Mouse (Mus musculus): ENCODE results near the gene Efhd1. TPM values are rescaled to one million over a fixed set of nuclear protein-coding genes. Genes with fewer than 3 reads are reported as not detected.

Efhd1 gene
- total and polyA plus RNA-seq, 3 experiments: 0.15 TPM; not detected in 2

GRCm38 (mm10) chr1:87274134-87274533 lies 10.0 kb downstream of the Efhd1 start:
- DNase-seq (ENCODE audit: low read depth, low spot score): no peak
- no peak for TF ChIP-seq ZMIZ1 (IDR thresholded peaks at IDR 0.05; ENCODE audit: low read depth, low read length)
- TF ChIP-seq TBP (IDR thresholded peaks at IDR 0.05; ENCODE audit: low read depth, low read length): no peak
- TF ChIP-seq NELFE (IDR thresholded peaks at IDR 0.05; ENCODE audit: low read depth, low read length): no peak
- no peak for TF ChIP-seq MYC (IDR thresholded peaks at IDR 0.05; ENCODE audit: low read depth, low read length)
- Histone ChIP-seq H3K9me3 (replicated peaks; ENCODE audit: insufficient read depth, low read length) (no peaks in the 10 kb centered on the region), H3K9ac (ENCODE audit: control insufficient read depth, low read depth, low read length, poor library complexity, severe bottlenecking) (no peak overlapping the region), H3K27ac (ENCODE audit: control insufficient read depth, low read depth, low read length) (no peak overlapping the region), H3K27me3 (ENCODE audit: control insufficient read depth in 1 of 2, insufficient read depth in 2 of 2, low read length in 2 of 2) (peaks cover 5 to 9% of the 10 kb centered on the region in 2 experiments), H3K79me2 (ENCODE audit: control insufficient read depth, insufficient read depth, low read length, poor library complexity) (no peaks in the 10 kb centered on the region), H3K36me3 (ENCODE audit: control insufficient read depth in 1 of 2, insufficient read depth in 2 of 2, low read length in 2 of 2) (no peaks in the 10 kb centered on the region), H3K4me1 (ENCODE audit: control insufficient read depth in 1 of 2, insufficient read depth in 2 of 2, low read length in 2 of 2) (no peaks in the 10 kb centered on the region), H3K4me3 (ENCODE audit: control insufficient read depth in 1 of 2, insufficient read depth in 1 of 2, low read depth in 2 of 2, low read length in 2 of 2) (no peak overlapping the region)

GRCm38 (mm10) chr1:87275151-87275550 lies 11.0 kb downstream of the Efhd1 start:
- Histone ChIP-seq H3K9ac (ENCODE audit: control insufficient read depth, low read depth, low read length, poor library complexity, severe bottlenecking) (no peak overlapping the region), H3K4me3 (ENCODE audit: control insufficient read depth in 1 of 2, insufficient read depth in 1 of 2, low read depth in 2 of 2, low read length in 2 of 2) (no peak overlapping the region), H3K36me3 (ENCODE audit: control insufficient read depth in 1 of 2, insufficient read depth in 2 of 2, low read length in 2 of 2) (no peaks in the 10 kb centered on the region), H3K4me1 (ENCODE audit: control insufficient read depth in 1 of 2, insufficient read depth in 2 of 2, low read length in 2 of 2) (no peaks in the 10 kb centered on the region), H3K27me3 (ENCODE audit: control insufficient read depth in 1 of 2, insufficient read depth in 2 of 2, low read length in 2 of 2) (peaks cover 5 to 9% of the 10 kb centered on the region in 2 experiments), H3K79me2 (ENCODE audit: control insufficient read depth, insufficient read depth, low read length, poor library complexity) (no peaks in the 10 kb centered on the region), H3K9me3 (replicated peaks; ENCODE audit: insufficient read depth, low read length) (no peaks in the 10 kb centered on the region), H3K27ac (ENCODE audit: control insufficient read depth, low read depth, low read length) (no peak overlapping the region)
- DNase-seq (ENCODE audit: low read depth, low spot score): no peak
- TF ChIP-seq UBTF (IDR thresholded peaks at IDR 0.05; ENCODE audit: borderline replicate concordance, insufficient read depth, low read depth, low read length) (no peak), NELFE (IDR thresholded peaks at IDR 0.05; ENCODE audit: low read depth, low read length) (no peak), ZNF384 (IDR thresholded peaks at IDR 0.05; ENCODE audit: low read depth, low read length) (no peak), KAT2A (conservative IDR thresholded peaks at IDR 0.05; ENCODE audit: low read depth, low read length) (no peak), MAX (IDR thresholded peaks at IDR 0.05; ENCODE audit: low read length) (no peak), SMC3 (IDR thresholded peaks at IDR 0.05; ENCODE audit: low read depth, low read length) (no peak), HCFC1 (IDR thresholded peaks at IDR 0.05; ENCODE audit: low read depth, low read length) (no peak), MEF2A (IDR thresholded peaks at IDR 0.05; ENCODE audit: extremely low read depth, insufficient replicate concordance, low read depth, low read length, poor library complexity, severe bottlenecking) (no peak), MAZ (IDR thresholded peaks at IDR 0.05; ENCODE audit: low read depth, low read length) (no peak), MXI1 (IDR thresholded peaks at IDR 0.05; ENCODE audit: low read depth, low read length) (no peak), POLR2AphosphoS2 (IDR thresholded peaks at IDR 0.05; ENCODE audit: low read length) (no peak), MYB (IDR thresholded peaks at IDR 0.05; ENCODE audit: low read depth, low read length) (no peak), GATA1 (IDR thresholded peaks at IDR 0.05; ENCODE audit: low read depth, low read length) (no peak), ETS1 (IDR thresholded peaks at IDR 0.05; ENCODE audit: low read depth, low read length) (no peak)
